Mouse (Mus musculus): ENCODE results near the gene Slamf1. TPM values are rescaled to one million over a fixed set of nuclear protein-coding genes. Genes with fewer than 3 reads are reported as not detected.

Gene Slamf1
- not detected for polyA plus RNA-seq (2015; fragmentation: Illumina TruSeq; extraction: RNeasy Lipid Tissue Mini Kit (QIAGEN cat#74804); ENCODE audit: insufficient read depth, low read depth, low replicate concordance)

GRCm38 (mm10) chr1:171766898-171767297 lies at the start of gene Slamf1:
Gene Slamf1, plus strand, starts transcription at chr1:171767127.

GRCm38 (mm10) chr1:171839488-171839887 lies 72.6 kb downstream of the Slamf1 start, which contains the start of gene Cd84:
Gene Cd84, plus strand, starts transcription at chr1:171839697.

Other genes with a start within 250 kb of the Slamf1 start
- not detected for gene Itln1, start 231.8 kb upstream of the Slamf1 start, polyA plus RNA-seq (2015; fragmentation: Illumina TruSeq; extraction: RNeasy Lipid Tissue Mini Kit (QIAGEN cat#74804); ENCODE audit: insufficient read depth, low read depth, low replicate concordance)
- gene Cd244a, start 207.9 kb upstream of the Slamf1 start, polyA plus RNA-seq (2015; fragmentation: Illumina TruSeq; extraction: RNeasy Lipid Tissue Mini Kit (QIAGEN cat#74804); ENCODE audit: insufficient read depth, low read depth, low replicate concordance) = not detected
- gene Ly9, start 159.7 kb upstream of the Slamf1 start, polyA plus RNA-seq (2015; fragmentation: Illumina TruSeq; extraction: RNeasy Lipid Tissue Mini Kit (QIAGEN cat#74804); ENCODE audit: insufficient read depth, low read depth, low replicate concordance) = not detected
- gene Slamf7, start 114.1 kb upstream of the Slamf1 start, polyA plus RNA-seq (2015; fragmentation: Illumina TruSeq; extraction: RNeasy Lipid Tissue Mini Kit (QIAGEN cat#74804); ENCODE audit: insufficient read depth, low read depth, low replicate concordance) = 1.6 TPM
- gene Cd48, start 85.1 kb upstream of the Slamf1 start, polyA plus RNA-seq (2015; fragmentation: Illumina TruSeq; extraction: RNeasy Lipid Tissue Mini Kit (QIAGEN cat#74804); ENCODE audit: insufficient read depth, low read depth, low replicate concordance) = 1.9 TPM
- gene Cd84, start 72.6 kb downstream of the Slamf1 start, polyA plus RNA-seq (2015; fragmentation: Illumina TruSeq; extraction: RNeasy Lipid Tissue Mini Kit (QIAGEN cat#74804); ENCODE audit: insufficient read depth, low read depth, low replicate concordance) = 1.00 TPM
- not detected for gene Gm10521, start 128.5 kb downstream of the Slamf1 start, polyA plus RNA-seq (2015; fragmentation: Illumina TruSeq; extraction: RNeasy Lipid Tissue Mini Kit (QIAGEN cat#74804); ENCODE audit: insufficient read depth, low read depth, low replicate concordance)
- 0.24 TPM for gene Slamf6, start 150.4 kb downstream of the Slamf1 start, polyA plus RNA-seq (2015; fragmentation: Illumina TruSeq; extraction: RNeasy Lipid Tissue Mini Kit (QIAGEN cat#74804); ENCODE audit: insufficient read depth, low read depth, low replicate concordance)